In the genomic region with DNA sequence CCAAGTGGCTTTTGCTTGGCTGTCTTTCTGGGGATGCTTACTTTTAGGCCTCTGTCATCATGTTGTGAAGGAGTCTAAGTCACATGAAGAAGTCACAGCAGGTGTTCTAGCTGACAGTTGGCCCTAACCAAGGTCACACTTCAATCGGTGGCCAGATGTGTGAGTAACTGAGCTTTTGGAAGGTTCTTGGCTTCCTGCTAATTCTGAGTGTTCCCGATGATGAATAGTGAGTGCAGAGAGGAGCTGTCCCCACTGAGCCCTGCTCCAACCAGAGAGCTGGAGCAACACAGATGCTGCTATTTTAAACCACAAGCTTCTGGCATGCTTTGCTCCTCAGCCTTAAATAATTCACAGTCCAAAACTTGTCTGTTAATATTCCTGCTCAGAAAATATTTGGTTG, we compare ENCODE assay signal across 10 mouse cellular contexts.
DNase-seq lines count a peak whose midpoint lies in the region; ATAC-seq and TF ChIP-seq lines count a peak whose summit lies in the region.
"Had no signal": no experiment of that assay in that cellular context is flagged by ENCODE, and none has a peak within 500 bp of the region (broad histone marks: within the 10 kb centered on the region; RNA-seq: fewer than 3 reads in every experiment).

No protein-coding gene starts in this region.

- ATAC-seq in embryonic facial prominence, embryonic 14.5 days (ENCODE audit: low read depth), result no peak
- no peak for ATAC-seq in kidney, embryonic 15.5 days (replicated peaks; ENCODE audit: low FRiP score)
- no peak for ATAC-seq in forebrain, embryonic 13.5 days
- ATAC-seq: inflammation-experienced regulatory T-cells, adult 6 months had no signal

- DNase-seq in embryonic facial prominence, embryonic 14.5 days (ENCODE audit: low spot score), result peak; percentile 64
- DNase-seq in embryonic facial prominence, embryonic 10.5 days (ENCODE audit: low spot score), result no peak
- DNase-seq in lung, postnatal 36 days, result peak; percentile 0
- DNase-seq in lung, adult 2 months, result no peak
- DNase-seq in heart, postnatal 10 days, result peak; percentile 31 to 34
- DNase-seq in thymus, postnatal 10 days (ENCODE audit: low spot score in 2 of 2), result peak; percentile 46 to 52

- H3K27ac ChIP-seq in embryonic facial prominence, embryonic 14.5 days (replicated peaks; ENCODE audit: low read depth, low read length), result no peak overlapping the region
- H3K27ac ChIP-seq in embryonic facial prominence, embryonic 10.5 days (replicated peaks), result no peak overlapping the region
- no peak overlapping the region for H3K27ac ChIP-seq in kidney, embryonic 15.5 days
- no peak overlapping the region for H3K27ac ChIP-seq in forebrain, embryonic 13.5 days
- H3K27ac ChIP-seq: lung, embryonic 15.5 days had no signal

- intact Hi-C loops in heart, postnatal 10 days (cut with DNase I), result no loop called here

- no peaks in the 10 kb centered on the region for H3K4me1 ChIP-seq in embryonic facial prominence, embryonic 14.5 days (ENCODE audit: control insufficient read depth, insufficient read depth, low read length)
- H3K4me1 ChIP-seq in embryonic facial prominence, embryonic 10.5 days, result 0 out of 2 replicates have a peak, but pooled peaks cover 6% of the 10 kb centered on the region
- H3K4me1 ChIP-seq in lung, adult 2 months (ENCODE audit: control insufficient read depth, insufficient read depth, low read length), result no peaks in the 10 kb centered on the region
- no peaks in the 10 kb centered on the region for H3K4me1 ChIP-seq in kidney, embryonic 15.5 days
- H3K4me1 ChIP-seq in forebrain, embryonic 13.5 days, result no peaks in the 10 kb centered on the region
- H3K4me1 ChIP-seq: lung, embryonic 15.5 days had no signal

- TF ChIP-seq CTCF in lung, adult 2 months (IDR thresholded peaks at IDR 0.05; ENCODE audit: insufficient read depth, low read length), result no peak

- no peak overlapping the region for H3K4me3 ChIP-seq in embryonic facial prominence, embryonic 14.5 days (ENCODE audit: low read depth, low read length)
- no peak overlapping the region for H3K4me3 ChIP-seq in embryonic facial prominence, embryonic 10.5 days
- H3K4me3 ChIP-seq in lung, adult 2 months (replicated peaks; ENCODE audit: extremely low read depth, low read depth, low read length), result no peak overlapping the region
- H3K4me3 ChIP-seq in kidney, embryonic 15.5 days (replicated peaks), result no peak overlapping the region
- H3K4me3 ChIP-seq in forebrain, embryonic 13.5 days, result no peak overlapping the region
- H3K4me3 ChIP-seq: lung, embryonic 15.5 days had no signal

- H3K36me3 ChIP-seq in embryonic facial prominence, embryonic 14.5 days (ENCODE audit: control insufficient read depth, insufficient read depth, low read length), result no peaks in the 10 kb centered on the region
- H3K36me3 ChIP-seq in embryonic facial prominence, embryonic 10.5 days (replicated peaks), result no peaks in the 10 kb centered on the region
- H3K36me3 ChIP-seq in kidney, embryonic 15.5 days, result no peaks in the 10 kb centered on the region
- no peaks in the 10 kb centered on the region for H3K36me3 ChIP-seq in forebrain, embryonic 13.5 days (ENCODE audit: poor library complexity, severe bottlenecking)
- H3K36me3 ChIP-seq: lung, embryonic 15.5 days had no signal

- H3K4me2 ChIP-seq in embryonic facial prominence, embryonic 14.5 days (ENCODE audit: low read depth, low read length), result no peak overlapping the region
- no peak overlapping the region for H3K4me2 ChIP-seq in kidney, embryonic 15.5 days
- H3K4me2 ChIP-seq in forebrain, embryonic 13.5 days, result no peak overlapping the region
- H3K4me2 ChIP-seq: lung, embryonic 15.5 days had no signal

- WGBS in embryonic facial prominence, embryonic 14.5 days, result 46% methylated on average over 2 of the region's 2 CpGs
- 63% methylated on average over 2 of the region's 2 CpGs for WGBS in embryonic facial prominence, embryonic 10.5 days
- 29% methylated on average over 2 of the region's 2 CpGs for WGBS in lung, adult 2 months
- 53% methylated on average over 2 of the region's 2 CpGs for WGBS in kidney, embryonic 15.5 days
- WGBS in forebrain, embryonic 13.5 days, result 84% methylated on average over 2 of the region's 2 CpGs

- no peak overlapping the region for H3K9ac ChIP-seq in embryonic facial prominence, embryonic 14.5 days (ENCODE audit: low read depth, low read length)
- no peak overlapping the region for H3K9ac ChIP-seq in kidney, embryonic 15.5 days
- H3K9ac ChIP-seq in forebrain, embryonic 13.5 days, result no peak overlapping the region
- H3K9ac ChIP-seq: lung, embryonic 15.5 days had no signal

- H3K9me3 ChIP-seq in embryonic facial prominence, embryonic 14.5 days (ENCODE audit: control insufficient read depth, low read length), result no peaks in the 10 kb centered on the region
- H3K9me3 ChIP-seq in embryonic facial prominence, embryonic 10.5 days, result no peaks in the 10 kb centered on the region
- H3K9me3 ChIP-seq in kidney, embryonic 15.5 days (replicated peaks), result no peaks in the 10 kb centered on the region
- H3K9me3 ChIP-seq in forebrain, embryonic 13.5 days (replicated peaks), result no peaks in the 10 kb centered on the region
- H3K9me3 ChIP-seq: lung, embryonic 15.5 days had no signal

- TF ChIP-seq POLR2A in lung, adult 2 months (IDR thresholded peaks at IDR 0.05; ENCODE audit: borderline replicate concordance, extremely low read depth, low read depth, low read length), result no peak

- H3K27me3 ChIP-seq in embryonic facial prominence, embryonic 14.5 days (replicated peaks; ENCODE audit: control insufficient read depth, insufficient read depth, low read length), result no peaks in the 10 kb centered on the region
- no peaks in the 10 kb centered on the region for H3K27me3 ChIP-seq in embryonic facial prominence, embryonic 10.5 days (replicated peaks; ENCODE audit: low read depth, poor library complexity, severe bottlenecking)
- H3K27me3 ChIP-seq in kidney, embryonic 15.5 days, result no peaks in the 10 kb centered on the region
- H3K27me3 ChIP-seq in forebrain, embryonic 13.5 days, result no peaks in the 10 kb centered on the region
- H3K27me3 ChIP-seq: lung, embryonic 15.5 days had no signal

Comparison
In these comparisons a context has a peak if more than half of its experiments do, and no peak if none do; other contexts are left out.
1. DNase-seq: peak in embryonic facial prominence, embryonic 14.5 days (single experiment), lung, postnatal 36 days (single experiment), heart, postnatal 10 days (2 of 2) and thymus, postnatal 10 days (2 of 2); none in embryonic facial prominence, embryonic 10.5 days (single experiment) and lung, adult 2 months (single experiment).